Mouse (Mus musculus): ENCODE measurements around the gene Pmm1. TPM values are rescaled to one million over a fixed set of nuclear protein-coding genes. Genes with fewer than 3 reads are reported as not detected.
A peak's percentile ranks its signal among the peaks of the same experiment; 100 is the strongest.

Gene Pmm1
- polyA plus RNA-seq, 1 experiment from 2014 or later = 24.6 TPM

DNA sequence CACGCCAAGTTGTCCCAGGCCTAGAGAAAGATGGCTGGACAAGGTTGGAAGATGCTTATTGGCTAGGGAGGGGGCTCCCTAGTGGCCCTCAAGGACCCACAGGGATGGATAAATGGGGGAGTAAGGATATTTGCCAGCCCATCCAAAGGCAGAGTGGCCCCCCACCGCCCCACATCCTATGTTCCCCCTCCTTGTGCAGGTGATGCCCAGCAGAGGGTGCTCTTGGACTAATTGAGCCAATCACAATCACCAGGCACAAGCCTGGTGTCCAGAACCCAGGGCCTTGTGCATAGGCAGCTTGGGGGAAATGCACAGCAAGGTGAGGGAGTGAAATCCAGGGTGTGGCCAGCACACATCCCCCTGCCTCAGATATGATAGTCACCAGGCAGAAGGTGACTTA is 22.5 kb downstream of the Pmm1 start:
- H3K4me2 ChIP-seq = no peak overlapping the region
- no peak overlapping the region for H3K9ac ChIP-seq
- H3K4me1 ChIP-seq = peaks cover 54% of the 10 kb centered on the region
- no peak overlapping the region; the same call in 1 of the 2 replicates for H3K27ac ChIP-seq
- no peak overlapping the region for H3K4me3 ChIP-seq
- WGBS (ENCODE audit: insufficient replicate concordance) = 33% methylated on average over 2 of the region's 2 CpGs
- peak; percentile 20; the same call in 1 of the 2 replicates for ATAC-seq
- peaks cover 43% of the 10 kb centered on the region for H3K27me3 ChIP-seq (replicated peaks)
- no peaks in the 10 kb centered on the region for H3K9me3 ChIP-seq (replicated peaks)
- no peaks in the 10 kb centered on the region for H3K36me3 ChIP-seq

- H3K27ac ChIP-seq = no peak overlapping the region
- peak overlapping the region; percentile 46 for H3K4me2 ChIP-seq
- H3K36me3 ChIP-seq = no peaks in the 10 kb centered on the region
- H3K9ac ChIP-seq = no peak overlapping the region
- peaks cover 59% of the 10 kb centered on the region for H3K4me1 ChIP-seq
- H3K27me3 ChIP-seq (replicated peaks) = peaks cover 47% of the 10 kb centered on the region
- ATAC-seq = no peak
- 16% methylated on average over 19 of the region's 19 CpGs for WGBS (ENCODE audit: insufficient replicate concordance)
- H3K4me3 ChIP-seq = peak overlapping the region; percentile 26
- no peaks in the 10 kb centered on the region for H3K9me3 ChIP-seq (replicated peaks)
These were observed 23.4 kb downstream of the Pmm1 start for GRCm38 (mm10) chr15:81937098-81937972.

GRCm38 (mm10) chr15:81936679-81937078 is 24.1 kb downstream of the Pmm1 start, which contains the start of gene Csdc2:
Gene Csdc2, plus strand, starts transcription at chr15:81936759.
- Histone ChIP-seq H3K4me3 (peak within 1 kb of the TSS; percentile 26), H3K9ac (no peak within 1 kb of the TSS), H3K36me3 (no peaks in the 10 kb centered on the region), H3K27ac (no peak within 1 kb of the TSS; the same call in 1 of the 2 replicates), H3K4me1 (peaks cover 54% of the 10 kb centered on the region), H3K9me3 (replicated peaks) (no peaks in the 10 kb centered on the region), H3K4me2 (peak within 1 kb of the TSS; percentile 46), H3K27me3 (replicated peaks) (peaks cover 51% of the 10 kb centered on the region)
- WGBS (ENCODE audit: insufficient replicate concordance) = 10% methylated on average over 12 of the region's 12 CpGs
- ATAC-seq = 0 out of 2 replicates have a peak, but pooled peaks have one; percentile 14

DNA sequence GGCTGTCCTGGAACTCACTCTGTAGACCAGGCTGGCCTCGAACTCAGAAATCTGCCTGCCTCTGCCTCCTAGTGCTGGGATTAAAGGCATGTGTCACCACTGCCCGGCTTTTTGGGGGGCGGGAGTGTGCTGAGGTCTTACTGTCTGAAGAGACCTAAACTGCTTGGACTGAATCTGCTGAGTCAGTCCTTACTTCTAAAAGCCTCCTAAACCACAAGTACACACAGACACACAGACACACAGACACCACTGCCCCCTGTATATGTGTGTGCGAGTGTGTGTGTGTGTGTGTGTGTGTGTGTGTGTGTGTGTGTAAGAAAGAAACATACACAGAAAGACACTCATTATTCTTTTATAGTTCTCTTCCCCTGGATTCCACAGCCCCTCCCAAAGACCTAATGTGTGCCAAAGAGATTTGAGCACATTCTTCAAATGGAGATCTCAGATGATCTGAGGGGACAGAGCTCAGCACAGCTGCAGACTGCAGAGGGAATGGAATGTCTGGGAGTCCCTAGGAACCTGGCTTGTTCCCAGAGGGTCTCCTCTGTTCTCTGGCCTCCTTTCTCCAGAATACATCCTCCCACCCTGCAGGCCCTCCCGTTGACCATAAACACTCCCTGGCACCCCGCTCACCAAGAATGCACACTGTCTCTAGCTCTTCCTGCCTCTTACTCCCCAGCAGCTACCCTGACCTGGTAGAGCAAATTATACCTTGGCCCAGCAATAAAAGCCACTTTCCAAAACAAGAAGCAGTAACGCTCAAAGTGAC is 24.7 kb downstream of the Pmm1 start:
- Histone ChIP-seq H3K27ac (no peak overlapping the region; the same call in 1 of the 2 replicates), H3K9ac (no peak overlapping the region), H3K36me3 (no peaks in the 10 kb centered on the region), H3K4me1 (peaks cover 54% of the 10 kb centered on the region), H3K27me3 (replicated peaks) (peaks cover 51% of the 10 kb centered on the region), H3K9me3 (replicated peaks) (no peaks in the 10 kb centered on the region), H3K4me3 (peak overlapping the region; percentile 26; the same call in 1 of the 2 replicates), H3K4me2 (peak overlapping the region; percentile 46)
- no peak for ATAC-seq
- WGBS (ENCODE audit: insufficient replicate concordance) = 43% methylated on average over 7 of the region's 7 CpGs

DNA sequence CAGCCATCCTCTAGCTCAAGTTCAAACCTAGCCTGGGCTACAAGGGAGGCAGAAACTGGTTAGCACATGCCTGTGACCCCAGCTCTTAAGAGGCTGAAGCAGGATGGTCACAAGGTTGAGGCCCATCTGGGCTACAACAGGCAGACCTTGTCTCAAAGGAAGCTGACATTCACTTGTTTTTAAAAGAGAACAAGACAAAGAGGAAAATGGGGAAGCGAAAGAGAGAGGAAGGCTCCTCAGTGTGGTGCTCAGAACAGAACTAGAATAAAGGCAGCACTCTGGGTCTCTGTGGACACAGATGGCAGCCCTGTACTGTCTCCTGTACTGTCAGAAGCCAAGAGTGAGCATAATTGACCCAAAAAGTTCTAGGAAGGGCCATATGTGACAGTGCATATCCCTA is 26.7 kb downstream of the Pmm1 start:
- Histone ChIP-seq H3K4me3 (no peak overlapping the region), H3K27me3 (replicated peaks) (peaks cover 51% of the 10 kb centered on the region), H3K9ac (no peak overlapping the region), H3K9me3 (replicated peaks) (no peaks in the 10 kb centered on the region), H3K36me3 (no peaks in the 10 kb centered on the region), H3K4me1 (peaks cover 37% of the 10 kb centered on the region), H3K27ac (no peak overlapping the region), H3K4me2 (no peak overlapping the region)
- 70% methylated on average over 1 of the region's 1 CpGs for WGBS (ENCODE audit: insufficient replicate concordance)
- ATAC-seq = no peak

GRCm38 (mm10) chr15:81932951-81933470 is 27.7 kb downstream of the Pmm1 start:
- no peak for ATAC-seq
- no peak overlapping the region for H3K9ac ChIP-seq
- H3K27me3 ChIP-seq (replicated peaks) = peaks cover 49% of the 10 kb centered on the region
- no peaks in the 10 kb centered on the region for H3K36me3 ChIP-seq
- 33% methylated on average over 12 of the region's 12 CpGs for WGBS (ENCODE audit: insufficient replicate concordance)
- H3K9me3 ChIP-seq (replicated peaks) = no peaks in the 10 kb centered on the region
- no peak overlapping the region for H3K4me3 ChIP-seq
- peaks cover 27% of the 10 kb centered on the region; the same call in 1 of the 2 replicates for H3K4me1 ChIP-seq
- no peak overlapping the region for H3K27ac ChIP-seq
- H3K4me2 ChIP-seq = no peak overlapping the region

DNA sequence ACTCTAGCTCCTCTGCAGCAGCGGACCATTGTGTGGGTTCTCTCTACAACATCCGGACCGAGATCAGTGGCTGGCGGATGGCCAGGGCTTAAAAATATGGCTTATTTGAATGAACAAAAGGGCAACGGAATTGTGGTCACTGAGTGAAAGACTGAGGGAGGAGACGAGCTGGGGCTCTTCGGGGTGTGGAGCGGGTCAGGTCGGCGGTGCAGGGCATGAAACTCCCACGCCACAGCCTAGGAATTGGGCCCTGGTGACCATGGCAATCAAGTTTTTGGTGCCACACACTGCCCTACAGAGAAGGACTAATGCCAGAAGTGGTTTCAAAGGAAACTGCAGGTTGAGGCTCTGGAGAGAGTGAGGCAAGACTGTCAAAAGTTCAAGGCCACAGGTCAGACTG is 32.5 kb downstream of the Pmm1 start:
- H3K27ac ChIP-seq = no peak overlapping the region
- 57% methylated on average over 11 of the region's 11 CpGs for WGBS (ENCODE audit: insufficient replicate concordance)
- H3K4me2 ChIP-seq = no peak overlapping the region

DNA sequence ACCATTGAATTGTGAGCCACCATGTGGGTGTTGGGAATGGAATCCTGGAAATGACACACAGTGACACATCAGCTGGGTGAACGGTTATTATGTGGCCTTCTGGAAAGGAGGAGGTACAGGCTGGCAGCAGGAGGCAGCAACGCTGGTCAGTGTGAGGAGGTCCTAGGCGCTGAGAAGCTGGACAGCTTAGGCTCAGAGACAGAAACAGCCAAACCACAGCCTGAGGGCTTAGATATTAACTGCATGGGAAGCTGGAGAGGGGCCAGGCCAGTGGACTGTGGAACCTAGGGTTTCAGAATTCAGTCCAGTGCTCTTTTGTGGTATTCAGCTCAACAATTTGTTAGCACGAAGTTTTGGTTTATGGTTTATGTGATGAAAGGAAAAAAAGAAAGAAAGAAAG is 33.0 kb downstream of the Pmm1 start:
- ATAC-seq = no peak
- Histone ChIP-seq H3K9me3 (replicated peaks) (no peaks in the 10 kb centered on the region), H3K36me3 (peaks cover 13% of the 10 kb centered on the region), H3K9ac (no peak overlapping the region), H3K4me3 (no peak overlapping the region), H3K4me2 (no peak overlapping the region), H3K27me3 (replicated peaks) (0 out of 2 replicates have a peak, but pooled peaks cover 8% of the 10 kb centered on the region), H3K27ac (no peak overlapping the region; the same call in 1 of the 2 replicates), H3K4me1 (peaks cover 43% of the 10 kb centered on the region)
- 54% methylated on average over 4 of the region's 4 CpGs for WGBS (ENCODE audit: insufficient replicate concordance)

More for the DNA sequence above, 32.5 kb downstream of the Pmm1 start:
- no peak overlapping the region for H3K9ac ChIP-seq
- H3K4me3 ChIP-seq = no peak overlapping the region
- ATAC-seq = no peak
- H3K36me3 ChIP-seq = peaks cover 10% of the 10 kb centered on the region
- peaks cover 46% of the 10 kb centered on the region for H3K4me1 ChIP-seq
- H3K27me3 ChIP-seq (replicated peaks) = 0 out of 2 replicates have a peak, but pooled peaks cover 8% of the 10 kb centered on the region
- no peaks in the 10 kb centered on the region for H3K9me3 ChIP-seq (replicated peaks)

- 39% methylated on average over 9 of the region's 9 CpGs for WGBS (ENCODE audit: insufficient replicate concordance)
- no peak overlapping the region for H3K27ac ChIP-seq
These were observed 34.3 kb downstream of the Pmm1 start for GRCm38 (mm10) chr15:81926446-81926822.

GRCm38 (mm10) chr15:81925760-81926445 is 34.8 kb downstream of the Pmm1 start, which contains the start of gene Polr3h:
Gene Polr3h, minus strand, starts transcription at chr15:81926240.
- peaks cover 31% of the 10 kb centered on the region for H3K36me3 ChIP-seq
- peak within 1 kb of the TSS; percentile 83 for H3K9ac ChIP-seq
- under 1% methylated on average over 54 of the region's 54 CpGs for WGBS (ENCODE audit: insufficient replicate concordance)
- H3K4me3 ChIP-seq = peak within 1 kb of the TSS; percentile 72
- H3K27me3 ChIP-seq (replicated peaks) = no peaks in the 10 kb centered on the region
- H3K4me2 ChIP-seq = peak within 1 kb of the TSS; percentile 99
- H3K4me1 ChIP-seq = peaks cover 46% of the 10 kb centered on the region
- H3K27ac ChIP-seq = peak within 1 kb of the TSS; percentile 73
- peak; percentile 91 for ATAC-seq
- H3K9me3 ChIP-seq (replicated peaks) = no peaks in the 10 kb centered on the region

More at GRCm38 (mm10) chr15:81926446-81926822, 34.3 kb downstream of the Pmm1 start:
- no peak overlapping the region for H3K4me3 ChIP-seq
- H3K4me2 ChIP-seq = peak overlapping the region; percentile 99
- no peak for ATAC-seq
- H3K9me3 ChIP-seq (replicated peaks) = no peaks in the 10 kb centered on the region
- no peaks in the 10 kb centered on the region for H3K27me3 ChIP-seq (replicated peaks)
- no peak overlapping the region for H3K9ac ChIP-seq
- peaks cover 46% of the 10 kb centered on the region for H3K4me1 ChIP-seq
- peaks cover 26% of the 10 kb centered on the region for H3K36me3 ChIP-seq

DNA sequence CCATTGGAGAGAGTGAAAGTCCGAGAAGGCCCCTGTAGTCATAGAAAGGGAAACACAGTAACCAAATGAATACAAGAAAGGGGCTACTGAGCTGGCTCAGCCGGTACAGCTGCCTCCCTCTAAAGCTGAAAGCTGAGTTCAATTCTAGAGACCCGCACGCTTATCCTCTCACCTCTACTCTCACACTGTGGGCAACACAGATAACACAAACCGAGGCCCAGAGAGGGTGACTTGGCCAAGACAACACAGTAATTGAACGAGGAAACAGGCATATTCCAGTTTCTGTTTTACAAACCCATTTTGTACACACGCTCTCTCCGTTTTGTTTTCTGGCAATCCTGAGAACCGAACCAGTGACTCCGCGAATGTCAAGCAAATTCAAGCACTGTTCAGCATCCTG is 35.8 kb downstream of the Pmm1 start:
- Histone ChIP-seq H3K4me3 (peak overlapping the region; percentile 72), H3K9me3 (replicated peaks) (no peaks in the 10 kb centered on the region), H3K27ac (peak overlapping the region; percentile 73), H3K4me1 (peaks cover 46% of the 10 kb centered on the region), H3K9ac (peak overlapping the region; percentile 83), H3K4me2 (peak overlapping the region; percentile 99), H3K36me3 (peaks cover 38% of the 10 kb centered on the region), H3K27me3 (replicated peaks) (no peaks in the 10 kb centered on the region)
- WGBS (ENCODE audit: insufficient replicate concordance) = 44% methylated on average over 11 of the region's 11 CpGs
- peak; percentile 72 for ATAC-seq

All from liver, embryonic 12.5 days (tissue).